Mouse (Mus musculus) heart, embryonic 16.5 days (tissue): ENCODE measurements around the gene Meis1. TPM values are rescaled to one million over a fixed set of nuclear protein-coding genes. Genes with fewer than 3 reads are reported as not detected.
A peak's percentile ranks its signal among the peaks of the same experiment; 100 is the strongest.

Experiments
- ATAC-seq: fragments of 200-750 bp; cut with Nextera tagmentation; replicated peaks from 2 replicates; pipeline ENCODE4 v1.8.0; 2017; ENCODE audit warnings: moderate number of reproducible peaks; ENCODE audit not compliant: insufficient read depth, low FRiP score; ENCODE audit errors: extremely low read depth
- H3K27ac ChIP-seq: fragments of 300-500 bp; sonication (generic); 2 replicates; pipeline ENCODE4 v1.5.1; 2014; ENCODE audit warnings: mild to moderate bottlenecking, low read length, control low read depth, moderate library complexity
- H3K27me3 ChIP-seq: fragments of 300-500 bp; sonication (generic); 2 replicates; pipeline ENCODE4 v1.6.1; 2014; ENCODE audit warnings: low read length, mixed read lengths; ENCODE audit not compliant: control insufficient read depth, insufficient read depth
- H3K36me3 ChIP-seq: fragments of 300-500 bp; sonication (generic); 2 replicates; pipeline ENCODE4 v1.6.1; 2014; ENCODE audit not compliant: control insufficient read depth, insufficient read depth
- H3K4me1 ChIP-seq: fragments of 300-500 bp; sonication (generic); 2 replicates; pipeline ENCODE4 v1.6.1; 2014; ENCODE audit warnings: low read length, mixed read lengths; ENCODE audit not compliant: control insufficient read depth, insufficient read depth
- H3K4me2 ChIP-seq: fragments of 300-500 bp; sonication (generic); 2 replicates; pipeline ENCODE4 v1.6.1; 2014; ENCODE audit warnings: low read depth, mild to moderate bottlenecking, control low read depth, low read length
- H3K4me3 ChIP-seq: fragments of 300-500 bp; sonication (generic); 2 replicates; pipeline ENCODE4 v1.5.1; 2014; ENCODE audit warnings: mild to moderate bottlenecking, control low read depth, low read length
- H3K9ac ChIP-seq: fragments of 300-500 bp; sonication (generic); 2 replicates; pipeline ENCODE4 v1.6.1; 2014; ENCODE audit warnings: low read length, control low read depth
- H3K9me3 ChIP-seq: fragments of 300-500 bp; sonication (generic); replicated peaks from 2 replicates; pipeline ENCODE4 v1.6.1; 2016; ENCODE audit warnings: low read length; ENCODE audit not compliant: control insufficient read depth
- WGBS: fragments of 180-500 bp; shearing (Covaris S2); extraction: QIAGEN DNeasy Blood & Tissue Kit; methylation state at CpG from one replicate; pipeline ENCODE4 v1.1.7; 2014; 5-methylcytosine and 5-hydroxymethylcytosine counted together
- polyA plus RNA-seq: library from polyadenylated mRNA; unstranded; fragments of >200 nt; fragmentation: Nextera tagmentation; extraction: Ambion mirVana; gene quantifications from 2 replicates; pipeline ENCODE4 v1.2.1, GENCODE M21; 2015

Gene Meis1
- polyA plus RNA-seq, 1 experiment from 2014 or later: 59.8 TPM

GRCm38 (mm10) chr11:18929779-18930728 lies 88.7 kb downstream of the Meis1 start:
- Histone ChIP-seq H3K36me3 (no peaks in the 10 kb centered on the region; the same call in 1 of the 2 replicates), H3K4me2 (no peak overlapping the region), H3K4me1 (peaks cover 26% of the 10 kb centered on the region), H3K9ac (no peak overlapping the region), H3K27ac (no peak overlapping the region; the same call in 1 of the 2 replicates), H3K27me3 (no peaks in the 10 kb centered on the region), H3K9me3 (no peaks in the 10 kb centered on the region), H3K4me3 (no peak overlapping the region)
- 87% methylated on average over 17 of the region's 17 CpGs for WGBS
- ATAC-seq: no peak

GRCm38 (mm10) chr11:18927351-18927750 lies 91.4 kb downstream of the Meis1 start:
- Histone ChIP-seq H3K27ac (peak overlapping the region; percentile 73), H3K9me3 (no peaks in the 10 kb centered on the region), H3K4me1 (peaks cover 29% of the 10 kb centered on the region), H3K9ac (no peak overlapping the region), H3K36me3 (no peaks in the 10 kb centered on the region), H3K27me3 (no peaks in the 10 kb centered on the region), H3K4me3 (no peak overlapping the region), H3K4me2 (peak overlapping the region; percentile 22; the same call in 1 of the 2 replicates)
- ATAC-seq: peak; percentile 78
- 3% methylated on average over 1 of the region's 1 CpGs for WGBS

GRCm38 (mm10) chr11:18926798-18927197 lies 92.0 kb downstream of the Meis1 start:
- H3K4me3 ChIP-seq: no peak overlapping the region
- peak overlapping the region; percentile 73 for H3K27ac ChIP-seq
- no peaks in the 10 kb centered on the region for H3K36me3 ChIP-seq
- H3K4me2 ChIP-seq: peak overlapping the region; percentile 22; the same call in 1 of the 2 replicates
- ATAC-seq: no peak
- 21% methylated on average over 2 of the region's 2 CpGs for WGBS
- no peaks in the 10 kb centered on the region for H3K27me3 ChIP-seq
- no peaks in the 10 kb centered on the region for H3K9me3 ChIP-seq
- no peak overlapping the region for H3K9ac ChIP-seq
- H3K4me1 ChIP-seq: peaks cover 29% of the 10 kb centered on the region

DNA sequence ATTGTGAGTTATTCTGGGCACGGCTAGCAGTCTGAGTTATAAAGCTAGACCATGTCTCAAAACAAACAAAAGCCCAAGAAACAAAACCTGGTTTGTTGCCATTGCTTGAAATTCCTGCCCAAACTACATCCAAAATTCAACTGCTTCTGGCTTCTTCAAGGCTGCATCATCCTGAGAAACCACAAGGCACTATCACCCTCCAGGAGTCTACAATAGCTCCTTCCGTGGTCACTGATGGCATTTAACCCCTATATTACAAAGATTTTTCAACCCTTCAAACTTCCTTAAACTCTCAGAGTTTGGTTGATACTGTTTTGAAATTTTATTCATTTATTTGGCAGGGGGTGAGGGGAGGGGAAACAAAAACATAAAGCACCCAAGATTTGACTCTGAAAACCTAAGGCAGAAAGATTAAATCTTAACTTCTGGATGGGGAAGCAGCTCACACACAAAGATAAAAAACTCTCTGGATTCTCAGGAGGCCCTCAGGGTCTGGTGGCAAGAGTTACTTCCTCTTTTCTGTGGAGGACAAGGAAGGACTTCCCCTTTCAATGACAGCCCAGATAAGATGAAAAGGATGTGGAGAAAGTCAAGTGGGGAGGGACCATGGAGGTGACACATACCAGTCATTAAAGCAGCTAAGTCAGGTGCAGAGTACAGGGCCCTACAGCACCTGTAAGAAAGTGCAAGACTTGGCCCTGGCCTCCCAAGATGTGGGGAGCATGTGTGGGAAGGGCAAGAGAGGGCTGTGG lies 94.0 kb downstream of the Meis1 start:
- Histone ChIP-seq H3K4me2 (no peak overlapping the region), H3K4me3 (no peak overlapping the region), H3K4me1 (peaks cover 23% of the 10 kb centered on the region), H3K27ac (no peak overlapping the region), H3K36me3 (peaks cover 8% of the 10 kb centered on the region), H3K9me3 (no peaks in the 10 kb centered on the region; the same call in 1 of the 2 replicates), H3K9ac (no peak overlapping the region), H3K27me3 (no peaks in the 10 kb centered on the region)
- no peak; the same call in 1 of the 2 replicates for ATAC-seq
- WGBS: 64% methylated on average over 2 of the region's 2 CpGs

- peaks cover 23% of the 10 kb centered on the region for H3K4me1 ChIP-seq
- no peak for ATAC-seq
- no peaks in the 10 kb centered on the region; the same call in 1 of the 2 replicates for H3K9me3 ChIP-seq
- WGBS: 65% methylated on average over 5 of the region's 5 CpGs
- H3K36me3 ChIP-seq: peaks cover 8% of the 10 kb centered on the region
- no peak overlapping the region for H3K4me2 ChIP-seq
- no peak overlapping the region for H3K27ac ChIP-seq
- no peak overlapping the region for H3K9ac ChIP-seq
- no peak overlapping the region for H3K4me3 ChIP-seq
- no peaks in the 10 kb centered on the region for H3K27me3 ChIP-seq
Measured at GRCm38 (mm10) chr11:18923274-18923673, 95.5 kb downstream of the Meis1 start.

DNA sequence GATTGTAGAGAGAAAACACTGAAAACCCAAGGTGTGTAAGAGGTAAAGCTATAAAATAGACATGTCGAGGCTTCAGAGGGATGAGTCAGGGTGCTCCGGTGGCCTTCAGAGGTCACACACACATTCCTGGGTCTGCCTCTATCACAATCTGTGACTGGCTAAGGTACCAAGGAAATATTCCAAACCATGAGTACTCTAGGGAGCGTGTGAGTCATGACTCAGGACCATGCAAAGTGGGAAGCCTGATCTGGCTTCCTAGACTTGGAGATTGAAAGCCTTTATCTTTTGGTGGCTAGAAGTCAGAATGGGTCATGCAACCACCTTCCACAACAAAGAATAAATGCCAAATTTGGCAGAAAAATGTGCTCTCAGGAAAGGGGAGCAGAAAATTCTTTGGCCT lies 98.1 kb downstream of the Meis1 start:
- 77% methylated on average over 3 of the region's 3 CpGs for WGBS
- Histone ChIP-seq H3K9ac (no peak overlapping the region), H3K27me3 (no peaks in the 10 kb centered on the region), H3K4me1 (peaks cover 7% of the 10 kb centered on the region; the same call in 1 of the 2 replicates), H3K27ac (no peak overlapping the region), H3K4me2 (no peak overlapping the region), H3K4me3 (no peak overlapping the region), H3K9me3 (no peaks in the 10 kb centered on the region; the same call in 1 of the 2 replicates), H3K36me3 (peaks cover 8% of the 10 kb centered on the region)
- ATAC-seq: no peak

- Histone ChIP-seq H3K9me3 (no peaks in the 10 kb centered on the region; the same call in 1 of the 2 replicates), H3K36me3 (peaks cover 8% of the 10 kb centered on the region), H3K4me1 (no peaks in the 10 kb centered on the region), H3K4me2 (no peak overlapping the region), H3K27ac (no peak overlapping the region), H3K27me3 (no peaks in the 10 kb centered on the region), H3K4me3 (no peak overlapping the region), H3K9ac (no peak overlapping the region)
- ATAC-seq: no peak
- WGBS: 70% methylated on average over 3 of the region's 3 CpGs
Measured at GRCm38 (mm10) chr11:18919162-18919762, 99.5 kb downstream of the Meis1 start.

GRCm38 (mm10) chr11:18917887-18918286 lies 100.9 kb downstream of the Meis1 start:
- H3K27ac ChIP-seq: no peak overlapping the region
- peaks cover 8% of the 10 kb centered on the region for H3K36me3 ChIP-seq
- no peaks in the 10 kb centered on the region for H3K27me3 ChIP-seq
- no peak overlapping the region for H3K9ac ChIP-seq
- 85% methylated on average over 5 of the region's 5 CpGs for WGBS
- peaks cover 5% of the 10 kb centered on the region for H3K4me1 ChIP-seq
- no peak overlapping the region for H3K4me3 ChIP-seq
- H3K4me2 ChIP-seq: no peak overlapping the region
- ATAC-seq: no peak
- H3K9me3 ChIP-seq: no peaks in the 10 kb centered on the region; the same call in 1 of the 2 replicates
